Mouse (Mus musculus): ENCODE results near the gene Pxk.

GRCm38 (mm10) chr14:8119454-8119853 is 21.4 kb downstream of the Pxk start:
- TF ChIP-seq POLR2A (IDR thresholded peaks at IDR 0.05; ENCODE audit: borderline replicate concordance, control insufficient read depth, low read depth, low read length): no peak
- no peak for TF ChIP-seq CTCF (IDR thresholded peaks at IDR 0.05; ENCODE audit: control insufficient read depth, insufficient read depth, low read length)
